Mouse (Mus musculus) liver, postnatal 0 days (tissue): Measurements from ENCODE around the gene Abraxas2.

Experiments
- CTCF ChIP-seq: sonication (generic); IDR thresholded peaks from 2 replicates; pipeline ENCODE4 v1.5.1; 2016; ENCODE audit warnings: antibody characterized with exemption, low read depth
- EP300 ChIP-seq: IDR thresholded peaks from 2 replicates; pipeline ENCODE4 v1.6.1; 2016; ENCODE audit warnings: antibody characterized with exemption, low read depth, mild to moderate bottlenecking

DNA sequence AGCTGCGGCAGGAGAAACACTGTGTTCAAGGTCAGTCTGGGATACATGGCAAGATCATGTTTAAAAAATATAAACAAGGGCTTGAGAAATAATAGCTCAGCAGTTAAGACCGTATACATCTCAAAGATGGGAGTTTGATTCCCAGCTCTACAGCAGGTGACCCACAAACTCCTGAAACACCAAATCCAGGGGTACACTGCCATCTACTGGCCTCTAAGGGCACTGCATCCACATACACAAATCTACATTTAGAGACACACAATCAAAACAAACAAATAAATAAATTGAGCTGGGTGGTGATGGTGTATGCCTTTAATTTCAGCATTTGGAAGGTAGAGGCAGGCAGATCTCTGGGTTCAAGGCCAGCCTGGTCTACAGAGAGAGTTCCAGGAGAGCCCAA, 39.2 kb downstream of the Abraxas2 start:
- peak; percentile 83 for TF ChIP-seq CTCF
- no peak for TF ChIP-seq EP300
